Mouse (Mus musculus) brown adipose tissue, adult 24 weeks (tissue): Measurements from ENCODE around the gene Fam167b. TPM values are rescaled to one million over a fixed set of nuclear protein-coding genes. Genes with fewer than 3 reads are reported as not detected.
"Not testable (repeated sequence)": the region's sequence is repeated elsewhere in the genome, so short reads cannot be mapped to it uniquely, and the experiment has no call there.

ENCODE experiments used
- H3K27ac ChIP-seq: fragments of 200-500 bp; replicated peaks from 2 replicates; pipeline ENCODE4 v1.5.1; 2012; ENCODE audit warnings: low read depth, mild to moderate bottlenecking, low read length
- H3K4me1 ChIP-seq: fragments of 200-500 bp; 2 replicates; pipeline ENCODE4 v1.6.1; 2012; ENCODE audit warnings: low read length, mixed read lengths; ENCODE audit not compliant: control insufficient read depth, insufficient read depth, insufficient read length
- H3K4me3 ChIP-seq: fragments of 200-500 bp; 2 replicates; pipeline ENCODE4 v1.5.1; 2012; ENCODE audit warnings: low read depth, mild to moderate bottlenecking, low read length, moderate library complexity; ENCODE audit not compliant: insufficient read depth
- polyA plus RNA-seq: library from polyadenylated mRNA; stranded (reverse); fragments of >200 nt; gene quantifications from 2 replicates; pipeline ENCODE4 v1.2.4, GENCODE M21; 2012; ENCODE audit not compliant: missing spikeins, insufficient read depth, insufficient read length

Fam167b gene
- polyA plus RNA-seq, 1 experiment: not detected

DNA sequence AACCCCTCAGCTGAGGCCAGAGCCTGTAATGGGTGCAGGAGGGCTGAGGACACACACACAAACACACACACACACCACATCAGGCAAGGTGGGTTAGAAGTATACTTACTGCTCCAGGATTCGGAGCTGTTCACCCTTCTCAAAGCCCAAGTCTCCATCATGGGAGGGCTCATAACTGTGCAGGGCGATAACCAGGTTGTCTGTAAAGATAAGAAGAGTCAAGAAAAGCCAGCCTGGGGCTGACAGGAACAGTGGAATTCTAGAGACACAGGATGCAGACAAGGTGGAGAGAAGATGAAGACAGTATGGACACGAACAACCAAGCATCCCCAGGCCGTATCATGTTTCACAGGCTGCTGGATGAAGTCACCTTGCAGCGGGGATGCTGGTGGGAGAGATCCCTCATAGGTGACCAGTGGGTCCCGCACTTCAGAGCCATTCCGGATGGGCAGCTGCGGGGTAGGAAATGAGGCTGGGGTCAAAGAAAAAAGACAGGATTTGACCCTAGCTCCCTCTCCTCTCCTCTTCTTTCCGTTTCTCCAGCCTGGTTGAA lies 21.0 kb downstream of the Fam167b start:
- H3K4me3 ChIP-seq: peak overlapping the region; percentile 58
- H3K27ac ChIP-seq: no peak overlapping the region
- peaks cover 11% of the 10 kb centered on the region for H3K4me1 ChIP-seq

DNA sequence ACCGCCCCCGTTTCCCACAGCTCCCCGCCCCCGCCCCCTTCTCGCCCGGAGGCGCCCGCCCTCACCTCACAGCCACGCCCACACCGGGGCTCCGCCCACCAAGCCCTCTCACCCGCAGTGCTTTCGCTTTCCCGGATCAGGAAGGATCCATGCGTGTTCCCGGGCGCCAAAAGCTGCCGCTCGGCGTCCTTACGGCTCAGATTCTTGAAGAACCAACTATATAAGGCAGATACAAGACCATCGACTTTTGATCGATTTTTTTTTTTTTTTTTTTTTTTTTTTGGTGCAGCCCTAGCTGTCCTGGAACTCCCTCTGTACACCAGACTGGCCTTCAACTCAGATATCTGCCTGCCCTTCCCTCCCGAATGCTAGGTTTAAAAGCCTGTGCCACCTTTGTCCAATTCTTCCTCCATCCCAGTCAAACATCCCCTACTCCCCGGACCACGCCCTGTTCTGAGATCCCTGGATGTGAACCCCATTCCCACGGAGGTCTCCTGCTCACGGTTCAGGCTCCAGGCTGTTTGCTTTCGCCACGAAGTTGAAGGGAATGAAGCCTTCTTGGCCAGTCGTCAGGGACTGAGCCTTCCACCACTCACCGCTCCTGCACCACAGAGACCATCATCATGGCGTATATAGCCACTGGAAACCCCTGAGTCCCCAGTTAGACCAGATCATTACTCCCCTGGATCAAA lies 21.7 kb downstream of the Fam167b start:
- peaks cover 11% of the 10 kb centered on the region for H3K4me1 ChIP-seq
- peak overlapping the region; percentile 63 for H3K4me3 ChIP-seq
- peak overlapping the region; percentile 56 for H3K27ac ChIP-seq

DNA sequence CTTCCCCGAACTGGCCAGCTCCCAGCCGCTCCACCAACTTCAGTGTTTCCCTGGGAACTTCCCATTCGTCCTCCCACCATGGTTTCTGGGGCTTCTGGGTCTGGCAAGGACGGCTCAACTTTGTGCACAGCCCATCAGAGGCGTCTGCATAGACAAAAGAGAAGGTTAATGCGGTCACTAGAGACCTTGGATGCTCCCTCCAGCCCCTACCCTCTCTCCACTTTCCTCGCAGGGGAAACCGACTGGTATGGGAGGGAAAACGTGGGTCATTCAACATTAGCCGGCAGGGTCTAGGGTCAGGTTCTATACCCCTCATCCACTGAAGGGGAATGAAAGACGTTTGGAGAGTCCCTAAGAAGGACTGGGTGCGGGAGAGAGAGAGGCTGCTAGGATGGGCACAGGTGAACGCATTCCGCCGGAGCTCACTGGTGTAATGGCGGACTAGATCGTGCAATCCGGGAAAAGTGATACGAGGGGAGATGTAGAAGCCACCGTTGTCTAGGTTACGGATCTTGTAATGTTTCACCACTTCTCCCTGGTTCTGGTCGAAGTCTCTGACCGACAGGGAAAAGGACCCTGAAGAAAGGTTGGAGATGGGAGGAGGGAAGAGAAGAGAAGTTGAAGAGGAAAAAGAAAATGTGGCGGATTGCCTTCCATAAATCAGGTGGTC lies 22.4 kb downstream of the Fam167b start:
- Histone ChIP-seq H3K4me3 (peak overlapping the region; percentile 63), H3K27ac (no peak overlapping the region), H3K4me1 (peaks cover 11% of the 10 kb centered on the region)

DNA sequence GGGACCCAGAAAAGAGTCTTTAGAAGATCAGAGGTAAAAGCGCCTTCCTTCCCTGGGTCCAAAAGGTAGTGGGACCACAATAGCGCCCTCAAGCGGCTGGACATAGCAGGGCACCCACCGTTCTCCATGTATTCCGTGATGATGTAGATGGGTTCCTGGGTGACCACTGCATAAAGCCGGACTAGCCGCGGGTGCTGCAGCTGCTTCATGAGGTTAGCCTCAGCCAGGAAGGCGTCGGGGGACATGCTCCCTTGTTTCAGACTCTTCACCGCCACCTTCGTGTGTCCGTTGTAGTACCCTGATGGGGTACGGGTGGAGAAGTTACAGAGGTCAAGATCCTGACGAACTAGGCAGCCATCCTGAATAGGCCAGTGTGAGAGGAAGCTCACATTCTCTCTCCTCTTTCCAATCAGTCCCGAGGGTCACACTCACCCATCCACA lies 22.9 kb downstream of the Fam167b start:
- Histone ChIP-seq H3K4me3 (peak overlapping the region; percentile 63), H3K27ac (no peak overlapping the region), H3K4me1 (peaks cover 11% of the 10 kb centered on the region)

DNA sequence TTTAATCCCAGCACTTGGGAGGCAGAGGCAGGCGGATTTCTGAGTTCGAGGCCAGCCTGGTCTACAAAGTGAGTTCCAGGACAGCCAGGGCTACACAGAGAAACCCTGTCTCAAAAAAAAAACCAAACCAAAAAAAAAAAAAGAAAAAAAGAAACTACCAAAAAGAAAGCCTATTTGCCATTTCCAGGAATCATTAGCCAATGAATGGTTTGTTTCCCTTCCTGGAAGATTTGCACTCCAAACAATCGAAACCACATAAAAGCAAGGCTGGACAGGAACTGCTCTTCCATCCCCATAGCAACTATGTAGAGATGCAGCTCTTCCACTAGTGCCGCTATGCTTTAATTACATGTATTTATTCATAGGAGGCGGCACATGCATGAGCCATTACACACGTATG lies 23.8 kb downstream of the Fam167b start:
- H3K4me1 ChIP-seq: peaks cover 11% of the 10 kb centered on the region
- H3K4me3 ChIP-seq, H3K27ac ChIP-seq: not testable (repeated sequence)

DNA sequence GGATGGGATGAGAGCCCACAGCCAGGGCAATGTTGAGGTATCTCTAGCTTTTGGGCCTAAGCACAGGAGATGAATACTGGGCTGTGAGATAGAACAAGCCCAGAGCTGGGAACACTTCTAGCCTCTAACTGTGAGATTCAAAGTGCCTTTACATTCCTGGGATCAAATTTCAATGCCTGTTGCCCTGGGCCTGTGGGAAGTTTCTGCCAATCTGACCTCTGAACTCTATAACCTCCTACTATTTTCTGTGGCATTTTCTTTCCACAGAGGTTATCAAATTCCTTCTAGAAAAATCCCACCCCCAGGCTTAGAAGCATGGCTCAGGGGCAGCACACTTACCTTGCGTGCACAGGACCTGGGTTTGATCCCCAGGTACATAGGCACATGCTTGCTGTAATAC lies 28.1 kb downstream of the Fam167b start:
- H3K27ac ChIP-seq: no peak overlapping the region
- H3K4me1 ChIP-seq: no peaks in the 10 kb centered on the region
- no peak overlapping the region for H3K4me3 ChIP-seq

DNA sequence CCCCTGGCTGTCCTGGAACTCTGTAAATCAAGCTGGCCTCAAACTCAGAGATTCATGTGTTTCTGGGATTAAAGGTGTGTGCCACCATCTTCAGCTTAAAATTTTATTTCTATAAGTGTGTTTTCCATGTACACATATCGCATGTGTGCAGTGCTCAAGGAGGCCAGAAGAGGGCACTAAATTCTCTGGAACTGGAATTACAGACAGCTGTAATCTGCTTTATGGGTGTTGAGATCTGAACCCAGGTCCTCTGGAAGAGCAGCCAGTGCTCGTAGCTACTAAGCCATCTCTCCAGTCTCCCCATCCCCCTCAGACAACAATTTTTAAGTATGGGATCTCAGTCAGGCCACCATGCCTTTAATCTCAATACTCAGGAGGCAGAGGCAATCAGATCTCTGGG lies 29.0 kb downstream of the Fam167b start:
- H3K4me3 ChIP-seq: no peak overlapping the region
- no peaks in the 10 kb centered on the region for H3K4me1 ChIP-seq
- no peak overlapping the region for H3K27ac ChIP-seq

DNA sequence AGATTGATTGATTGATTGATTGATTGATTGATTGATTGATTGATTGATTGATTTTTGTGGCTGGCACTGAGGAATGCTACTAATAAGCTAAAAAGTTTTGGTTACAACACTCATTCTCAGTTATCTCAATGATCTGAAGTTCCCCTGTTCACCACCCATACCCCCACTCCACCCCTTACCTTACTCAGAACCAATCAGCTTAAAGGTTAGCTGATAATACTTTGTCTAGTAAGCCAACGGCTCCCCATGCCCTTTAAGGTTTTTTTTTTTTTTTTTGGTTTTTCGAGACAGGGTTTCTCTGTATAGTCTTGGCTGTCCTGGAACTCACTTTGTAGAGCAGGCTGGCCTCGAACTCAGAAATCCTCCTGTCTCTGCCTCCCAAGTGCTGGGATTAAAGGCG lies 30.7 kb downstream of the Fam167b start:
- not testable (repeated sequence) for H3K27ac ChIP-seq, H3K4me1 ChIP-seq, H3K4me3 ChIP-seq

DNA sequence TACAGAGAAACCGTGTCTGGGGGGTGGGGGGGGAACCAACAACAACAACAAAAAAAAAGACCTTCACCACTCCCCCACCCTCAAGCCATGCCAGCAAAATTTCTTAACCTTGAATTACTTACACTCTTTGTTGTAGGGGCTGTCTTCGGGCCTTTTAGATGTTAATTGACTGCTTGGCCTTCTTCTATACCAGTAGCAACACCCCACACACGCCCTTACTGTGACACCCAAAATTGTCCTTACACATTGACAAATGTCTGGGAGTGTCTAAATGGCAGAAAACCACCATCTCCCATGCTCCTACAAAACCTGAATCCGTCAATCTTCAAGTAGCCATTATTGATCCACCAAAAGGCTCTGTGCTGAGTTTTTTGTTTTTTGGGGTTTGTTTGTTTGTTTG lies 34.2 kb downstream of the Fam167b start:
- no peak overlapping the region for H3K27ac ChIP-seq
- no peak overlapping the region for H3K4me3 ChIP-seq
- peaks cover 12% of the 10 kb centered on the region for H3K4me1 ChIP-seq

DNA sequence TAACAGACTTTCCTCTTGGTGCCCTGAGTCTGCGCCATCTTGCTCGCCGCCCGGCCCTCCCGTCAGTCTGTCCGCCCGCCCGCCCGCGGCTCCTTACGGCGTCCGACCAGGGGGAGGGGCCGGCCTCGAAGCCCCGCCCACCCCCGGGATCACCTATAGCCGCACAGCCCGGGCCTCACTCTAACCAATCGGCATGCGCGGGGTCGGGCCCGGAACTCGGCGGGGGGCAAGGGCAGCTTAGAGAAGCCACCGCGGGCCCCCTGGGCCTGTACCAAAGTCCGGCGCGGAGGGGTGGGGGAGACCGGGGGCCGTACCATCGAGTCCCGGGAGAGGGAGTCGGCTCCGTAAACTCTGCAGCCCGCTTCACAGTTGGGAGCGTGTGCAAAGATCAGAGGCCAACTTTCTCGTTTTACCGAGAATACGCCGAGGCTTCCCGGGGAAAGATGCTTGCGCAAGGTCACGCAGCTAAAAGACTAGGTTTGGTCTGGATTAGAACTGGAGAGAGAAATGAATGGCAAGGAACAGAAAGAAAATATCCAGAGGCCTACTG lies 35.7 kb downstream of the Fam167b start, which contains the start of gene Hdac1:
Gene Hdac1 (minus strand): TSS at position 122 of the 550 bp plus-strand sequence.
- peaks cover 12% of the 10 kb centered on the region for H3K4me1 ChIP-seq
- H3K27ac ChIP-seq: peak within 1 kb of the TSS; percentile 41
- peak within 1 kb of the TSS; percentile 71 for H3K4me3 ChIP-seq

DNA sequence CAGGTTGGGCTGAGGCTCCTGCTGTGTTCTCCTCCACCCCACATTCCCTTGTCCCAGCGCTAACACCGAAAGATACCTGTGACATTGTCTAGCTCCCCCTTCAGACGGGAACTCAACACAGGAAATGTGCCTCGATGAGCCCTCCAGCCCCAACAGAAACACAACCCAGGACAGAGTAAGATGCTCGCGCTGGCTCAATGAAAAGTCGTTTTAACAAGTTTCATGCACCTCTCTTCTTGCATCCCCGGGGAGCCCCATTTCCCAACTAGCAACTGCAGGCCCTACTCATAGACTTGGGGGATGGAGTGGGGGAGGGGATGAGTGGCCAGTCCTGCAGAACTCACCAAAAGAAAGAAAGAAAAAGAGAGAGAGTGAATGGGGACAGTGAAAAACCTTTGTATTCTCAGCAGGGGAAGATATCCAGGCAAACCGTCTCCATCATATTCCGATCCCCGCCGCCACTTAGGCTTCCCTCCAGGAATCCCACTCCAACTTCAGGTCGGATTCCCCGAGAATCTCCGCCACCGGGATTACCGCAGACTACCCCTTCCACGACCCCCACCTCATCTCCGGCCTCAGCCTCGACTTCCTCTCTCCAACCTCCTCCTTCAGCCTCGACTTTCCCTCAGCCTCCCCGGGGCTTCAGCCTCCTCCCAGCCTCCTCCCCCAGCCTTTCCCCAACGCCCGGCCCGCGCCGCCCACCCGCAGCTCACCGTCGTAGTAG lies 36.3 kb downstream of the Fam167b start:
- H3K4me3 ChIP-seq: peak overlapping the region; percentile 71
- H3K27ac ChIP-seq: peak overlapping the region; percentile 29; the same call in 1 of the 2 replicates
- peaks cover 12% of the 10 kb centered on the region for H3K4me1 ChIP-seq

DNA sequence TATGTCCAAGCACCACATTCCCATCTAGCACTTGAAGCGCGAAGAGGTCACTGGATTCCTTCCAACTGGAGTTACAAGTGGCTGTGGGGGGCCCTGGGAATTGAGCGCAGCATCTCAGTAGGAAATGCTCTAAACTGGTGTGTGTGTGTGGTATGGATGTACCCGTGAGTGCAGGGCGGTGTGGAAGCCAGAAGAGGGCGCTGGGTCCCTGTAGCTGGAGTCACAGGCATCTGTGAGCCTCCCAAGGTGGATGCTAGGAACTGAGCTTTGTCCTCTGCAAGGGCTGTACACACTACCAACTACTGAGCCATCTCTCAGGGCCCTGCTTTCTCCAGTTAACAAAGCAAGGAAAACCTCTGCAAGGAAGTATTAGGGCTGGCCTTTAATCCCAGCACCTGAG lies 38.3 kb downstream of the Fam167b start:
- no peak overlapping the region for H3K4me3 ChIP-seq
- H3K27ac ChIP-seq: no peak overlapping the region
- H3K4me1 ChIP-seq: peaks cover 12% of the 10 kb centered on the region

DNA sequence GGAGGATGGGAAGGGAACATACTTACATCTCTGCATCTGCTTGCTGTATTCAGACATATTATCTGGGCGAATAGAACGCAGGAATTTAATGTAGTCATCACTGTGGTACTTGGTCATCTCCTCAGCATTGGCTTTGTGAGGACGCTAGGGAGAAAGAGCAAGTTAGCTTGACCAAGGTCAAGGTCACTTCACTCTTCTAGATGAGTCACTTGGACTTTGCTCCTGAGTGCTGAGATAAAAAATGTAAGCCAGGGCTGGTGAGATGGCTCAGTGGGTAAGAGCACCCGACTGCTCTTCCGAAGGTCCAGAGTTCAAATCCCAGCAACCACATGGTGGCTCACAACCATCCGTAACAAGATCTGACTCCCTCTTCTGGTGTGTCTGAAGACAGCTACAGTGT lies 49.4 kb downstream of the Fam167b start:
- H3K27ac ChIP-seq, H3K4me1 ChIP-seq: not testable (repeated sequence)

More for the DNA sequence above, 49.4 kb downstream of the Fam167b start:
- not testable (repeated sequence) for H3K4me3 ChIP-seq
